Mouse (Mus musculus) heart, embryonic 16.5 days (tissue): ENCODE results near the gene Syn3. TPM values are rescaled to one million over a fixed set of nuclear protein-coding genes. Genes with fewer than 3 reads are reported as not detected.

Experiments
- ATAC-seq: fragments of 200-750 bp; cut with Nextera tagmentation; replicated peaks from 2 replicates; pipeline ENCODE4 v1.8.0; 2017; ENCODE audit warnings: moderate number of reproducible peaks; ENCODE audit not compliant: insufficient read depth, low FRiP score; ENCODE audit errors: extremely low read depth
- H3K27ac ChIP-seq: fragments of 300-500 bp; sonication (generic); 2 replicates; pipeline ENCODE4 v1.5.1; 2014; ENCODE audit warnings: mild to moderate bottlenecking, low read length, control low read depth, moderate library complexity
- H3K27me3 ChIP-seq: fragments of 300-500 bp; sonication (generic); 2 replicates; pipeline ENCODE4 v1.6.1; 2014; ENCODE audit warnings: low read length, mixed read lengths; ENCODE audit not compliant: control insufficient read depth, insufficient read depth
- H3K36me3 ChIP-seq: fragments of 300-500 bp; sonication (generic); 2 replicates; pipeline ENCODE4 v1.6.1; 2014; ENCODE audit not compliant: control insufficient read depth, insufficient read depth
- H3K4me1 ChIP-seq: fragments of 300-500 bp; sonication (generic); 2 replicates; pipeline ENCODE4 v1.6.1; 2014; ENCODE audit warnings: low read length, mixed read lengths; ENCODE audit not compliant: control insufficient read depth, insufficient read depth
- H3K4me2 ChIP-seq: fragments of 300-500 bp; sonication (generic); 2 replicates; pipeline ENCODE4 v1.6.1; 2014; ENCODE audit warnings: low read depth, mild to moderate bottlenecking, control low read depth, low read length
- H3K4me3 ChIP-seq: fragments of 300-500 bp; sonication (generic); 2 replicates; pipeline ENCODE4 v1.5.1; 2014; ENCODE audit warnings: mild to moderate bottlenecking, control low read depth, low read length
- H3K9ac ChIP-seq: fragments of 300-500 bp; sonication (generic); 2 replicates; pipeline ENCODE4 v1.6.1; 2014; ENCODE audit warnings: low read length, control low read depth
- H3K9me3 ChIP-seq: fragments of 300-500 bp; sonication (generic); replicated peaks from 2 replicates; pipeline ENCODE4 v1.6.1; 2016; ENCODE audit warnings: low read length; ENCODE audit not compliant: control insufficient read depth
- WGBS: fragments of 180-500 bp; shearing (Covaris S2); extraction: QIAGEN DNeasy Blood & Tissue Kit; methylation state at CpG from one replicate; pipeline ENCODE4 v1.1.7; 2014; 5-methylcytosine and 5-hydroxymethylcytosine counted together
- polyA plus RNA-seq: library from polyadenylated mRNA; unstranded; fragments of >200 nt; fragmentation: Nextera tagmentation; extraction: Ambion mirVana; gene quantifications from 2 replicates; pipeline ENCODE4 v1.2.1, GENCODE M21; 2015

The Syn3 gene
- polyA plus RNA-seq, 1 experiment from 2014 or later = 0.68 TPM

DNA sequence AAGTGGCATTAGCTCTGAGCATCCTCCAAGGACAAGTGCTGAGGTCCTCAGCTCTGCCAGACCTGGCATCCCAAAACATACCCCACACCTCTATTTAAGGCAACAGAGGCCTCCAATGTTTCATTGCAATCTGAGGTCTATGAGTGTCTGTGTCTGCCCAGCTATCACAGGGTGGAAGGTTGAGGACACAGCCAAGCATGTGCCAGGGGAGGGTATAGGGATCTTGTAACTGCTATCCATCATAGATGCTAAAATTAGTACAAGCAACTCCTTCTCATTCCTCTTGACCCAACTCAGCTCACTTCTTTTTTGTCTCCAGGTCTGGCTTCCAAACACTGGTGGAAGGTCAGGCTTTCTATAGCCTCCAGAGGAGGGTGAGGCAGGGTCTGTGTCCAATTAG, 127.1 kb downstream of the Syn3 start:
- no peaks in the 10 kb centered on the region for H3K27me3 ChIP-seq
- H3K9ac ChIP-seq = no peak overlapping the region
- peaks cover 29% of the 10 kb centered on the region for H3K4me1 ChIP-seq
- no peak overlapping the region for H3K4me3 ChIP-seq
- peak; percentile 80 for ATAC-seq
- no peak overlapping the region for H3K4me2 ChIP-seq
- peak overlapping the region; percentile 56 for H3K27ac ChIP-seq
- no peaks in the 10 kb centered on the region for H3K9me3 ChIP-seq
- H3K36me3 ChIP-seq = no peaks in the 10 kb centered on the region

DNA sequence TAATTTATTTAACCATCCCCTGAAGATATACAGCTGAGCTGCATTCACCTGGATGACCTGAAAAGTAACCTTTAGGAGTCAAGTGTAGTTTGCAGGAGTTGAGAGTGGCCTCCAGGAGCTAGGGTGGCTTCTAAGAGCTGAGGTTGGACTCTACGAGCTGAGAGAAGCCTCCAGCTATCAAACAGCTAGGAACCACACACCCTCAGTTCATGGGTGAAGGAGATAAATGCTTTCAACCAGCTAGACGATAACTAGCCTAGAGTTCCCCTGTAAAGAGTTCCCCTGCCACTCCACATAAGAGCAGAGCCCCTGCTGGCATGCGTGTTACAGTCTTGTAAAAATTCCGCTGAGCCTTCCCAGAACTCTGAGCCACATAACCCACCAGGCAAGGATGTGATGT, 129.3 kb downstream of the Syn3 start:
- Histone ChIP-seq H3K9ac (no peak overlapping the region), H3K4me3 (no peak overlapping the region), H3K27ac (peak overlapping the region; percentile 12), H3K4me2 (no peak overlapping the region), H3K27me3 (no peaks in the 10 kb centered on the region), H3K36me3 (no peaks in the 10 kb centered on the region), H3K4me1 (peaks cover 38% of the 10 kb centered on the region), H3K9me3 (no peaks in the 10 kb centered on the region)
- 38% methylated on average over 4 of the region's 4 CpGs for WGBS
- no peak for ATAC-seq

DNA sequence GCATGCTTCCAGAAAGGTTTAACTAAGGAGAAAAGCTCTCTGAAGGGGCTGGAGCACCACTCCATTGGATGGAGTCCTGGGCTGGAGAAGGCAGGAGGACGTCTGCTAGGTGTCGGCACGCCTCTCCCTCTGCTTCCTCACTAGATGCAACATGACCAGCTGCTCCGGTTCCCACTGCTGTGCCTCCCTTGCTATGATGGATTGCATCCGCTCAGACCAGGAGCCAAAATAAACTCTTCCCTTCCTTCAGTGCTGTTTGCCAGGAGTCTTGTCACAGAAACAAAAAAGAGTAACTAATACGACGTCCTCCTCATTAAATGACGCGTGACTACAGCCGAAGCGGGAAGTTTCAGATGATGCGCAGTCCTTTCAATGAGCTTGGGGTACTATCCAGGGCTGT, 129.9 kb downstream of the Syn3 start:
- peak; percentile 34; the same call in 1 of the 2 replicates for ATAC-seq
- H3K27ac ChIP-seq = no peak overlapping the region
- no peak overlapping the region for H3K4me2 ChIP-seq
- H3K4me3 ChIP-seq = no peak overlapping the region
- no peak overlapping the region for H3K9ac ChIP-seq
- WGBS = 59% methylated on average over 12 of the region's 12 CpGs
- H3K4me1 ChIP-seq = peaks cover 43% of the 10 kb centered on the region
- no peaks in the 10 kb centered on the region for H3K9me3 ChIP-seq
- H3K27me3 ChIP-seq = no peaks in the 10 kb centered on the region
- no peaks in the 10 kb centered on the region for H3K36me3 ChIP-seq

DNA sequence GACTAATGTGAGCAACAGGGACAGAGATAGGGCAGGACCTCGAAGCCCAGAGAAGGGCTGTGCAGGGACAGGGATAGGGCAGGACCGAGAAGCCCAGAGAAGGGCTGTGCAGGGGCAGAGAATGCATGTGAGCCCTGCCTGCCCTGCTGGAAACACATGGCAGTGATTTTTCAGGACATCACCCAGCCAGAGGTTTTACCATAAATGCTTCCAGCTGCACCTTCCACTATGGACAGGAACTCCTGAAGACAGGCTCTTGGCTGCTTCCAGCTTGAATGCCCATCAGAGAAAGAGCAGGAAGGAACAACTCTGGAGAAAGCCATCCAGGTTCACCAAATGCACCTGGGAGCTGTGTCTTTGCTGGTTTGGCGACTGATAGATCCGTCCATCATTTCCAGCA, 131.3 kb downstream of the Syn3 start:
- Histone ChIP-seq H3K27ac (no peak overlapping the region), H3K4me3 (no peak overlapping the region), H3K9ac (no peak overlapping the region), H3K4me1 (peaks cover 43% of the 10 kb centered on the region), H3K9me3 (no peaks in the 10 kb centered on the region), H3K36me3 (no peaks in the 10 kb centered on the region), H3K4me2 (no peak overlapping the region), H3K27me3 (no peaks in the 10 kb centered on the region)
- ATAC-seq = no peak
- 63% methylated on average over 4 of the region's 4 CpGs for WGBS

DNA sequence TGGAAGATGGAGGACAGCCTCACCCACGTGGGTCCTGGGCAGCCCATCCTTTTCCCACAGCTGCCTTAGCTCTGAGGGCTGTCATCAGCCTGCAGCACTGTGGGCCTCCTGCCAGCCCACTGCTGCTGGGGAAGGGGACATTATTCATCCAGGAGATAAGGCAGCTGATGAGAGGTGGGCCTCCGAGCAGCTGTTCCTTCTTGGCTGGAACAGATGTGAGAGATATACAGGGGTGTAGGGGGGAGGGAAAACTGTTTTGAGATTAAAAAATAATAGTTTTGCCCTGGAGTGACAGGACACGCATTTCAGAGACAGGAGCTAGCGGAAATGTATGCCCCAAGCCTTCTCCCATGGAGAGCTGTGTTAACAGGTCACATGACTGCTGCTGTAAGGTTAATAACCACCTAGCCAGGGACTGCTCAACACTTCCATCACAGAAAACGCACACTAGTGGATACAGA, 133.0 kb downstream of the Syn3 start:
- peak overlapping the region; percentile 61 for H3K27ac ChIP-seq
- no peak overlapping the region for H3K9ac ChIP-seq
- no peaks in the 10 kb centered on the region for H3K36me3 ChIP-seq
- H3K27me3 ChIP-seq = no peaks in the 10 kb centered on the region
- ATAC-seq = peak; percentile 93
- WGBS = 9% methylated on average over 5 of the region's 5 CpGs
- H3K4me1 ChIP-seq = peaks cover 35% of the 10 kb centered on the region
- no peak overlapping the region for H3K4me3 ChIP-seq
- no peaks in the 10 kb centered on the region for H3K9me3 ChIP-seq
- H3K4me2 ChIP-seq = peak overlapping the region; percentile 36; the same call in 1 of the 2 replicates

DNA sequence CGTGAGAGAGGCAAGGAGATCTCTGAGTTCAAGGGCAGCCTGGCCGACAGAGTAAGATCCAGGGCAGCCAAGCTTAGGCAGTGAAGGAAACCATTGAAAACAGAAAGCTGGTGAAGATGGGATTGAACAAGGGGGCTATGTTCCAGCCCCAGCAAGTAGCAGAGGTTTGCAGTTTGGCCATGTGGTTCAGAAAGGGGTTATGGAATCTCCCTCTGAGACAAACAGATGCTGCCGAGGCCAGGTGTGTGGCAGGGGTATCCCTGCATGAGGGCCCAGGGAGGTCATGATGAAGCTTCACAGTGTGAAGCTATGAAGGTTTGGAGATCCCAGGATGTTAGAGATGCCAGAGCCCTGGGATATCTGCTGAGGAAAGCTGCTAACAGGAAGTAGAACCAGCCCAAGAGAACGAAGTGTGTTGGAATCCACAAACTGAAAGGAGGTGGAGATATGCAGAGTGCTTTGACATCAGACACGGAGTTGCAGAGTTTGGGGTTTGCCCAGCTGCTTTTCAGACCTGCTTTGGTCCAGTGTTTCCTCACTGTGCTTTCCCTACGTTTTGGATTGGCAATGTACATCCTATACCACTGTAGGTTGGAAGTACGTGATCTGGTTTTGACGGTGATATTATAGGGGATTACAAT, 134.9 kb downstream of the Syn3 start:
- H3K27ac ChIP-seq = no peak overlapping the region
- no peaks in the 10 kb centered on the region for H3K9me3 ChIP-seq
- H3K4me3 ChIP-seq = no peak overlapping the region
- no peak for ATAC-seq
- peaks cover 28% of the 10 kb centered on the region for H3K4me1 ChIP-seq
- WGBS = 65% methylated on average over 8 of the region's 8 CpGs
- H3K9ac ChIP-seq = no peak overlapping the region
- no peaks in the 10 kb centered on the region for H3K27me3 ChIP-seq
- no peaks in the 10 kb centered on the region for H3K36me3 ChIP-seq
- H3K4me2 ChIP-seq = no peak overlapping the region

DNA sequence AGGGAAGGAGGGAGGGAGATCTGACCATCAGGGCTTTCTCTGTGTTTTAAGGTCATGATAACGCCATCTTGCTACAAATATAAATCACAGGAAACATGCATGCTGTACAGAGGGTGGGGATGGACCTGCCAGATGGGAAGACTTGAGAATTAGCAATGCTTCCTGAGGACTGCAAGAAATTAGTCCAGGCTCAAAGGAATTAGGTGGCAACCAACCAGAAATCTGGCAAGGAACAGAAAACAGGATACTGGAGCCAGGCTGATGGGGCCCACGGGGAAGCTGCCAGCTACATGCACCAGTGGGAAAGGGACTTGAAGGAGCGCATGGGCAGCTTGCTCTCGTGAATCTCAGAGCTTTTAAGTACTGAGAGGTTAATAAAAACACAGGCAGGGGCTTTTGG, 139.0 kb downstream of the Syn3 start:
- no peak overlapping the region for H3K4me2 ChIP-seq
- H3K36me3 ChIP-seq = no peaks in the 10 kb centered on the region
- peaks cover 11% of the 10 kb centered on the region; the same call in 1 of the 2 replicates for H3K4me1 ChIP-seq
- ATAC-seq = no peak; the same call in 1 of the 2 replicates
- H3K9me3 ChIP-seq = no peaks in the 10 kb centered on the region
- no peak overlapping the region for H3K9ac ChIP-seq
- no peaks in the 10 kb centered on the region for H3K27me3 ChIP-seq
- 0 out of 2 replicates have a peak overlapping the region, but pooled peaks have one; percentile 22 for H3K27ac ChIP-seq
- WGBS = 55% methylated on average over 4 of the region's 4 CpGs
- H3K4me3 ChIP-seq = no peak overlapping the region

DNA sequence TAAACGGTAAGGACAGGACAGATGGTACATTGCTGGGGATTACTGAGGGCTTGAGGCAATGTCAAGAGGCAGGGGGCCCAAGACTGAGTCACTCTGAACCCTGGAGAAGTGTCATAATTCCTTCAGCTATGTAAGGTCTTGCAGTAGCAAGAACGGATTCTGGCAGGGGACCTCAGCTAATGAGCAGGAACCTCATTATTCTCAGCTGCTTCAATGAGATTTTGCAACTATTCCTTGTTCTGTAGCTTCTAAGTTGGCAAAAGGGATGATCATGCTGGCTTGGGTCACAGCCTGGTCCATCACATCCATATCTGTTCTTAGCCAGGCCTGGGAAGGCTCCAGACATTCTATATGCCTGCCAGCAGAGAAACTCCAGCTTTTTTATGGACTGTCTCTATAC, 139.5 kb downstream of the Syn3 start:
- H3K36me3 ChIP-seq = no peaks in the 10 kb centered on the region
- H3K4me3 ChIP-seq = no peak overlapping the region
- no peaks in the 10 kb centered on the region for H3K9me3 ChIP-seq
- no peak for ATAC-seq
- no peak overlapping the region for H3K9ac ChIP-seq
- H3K27me3 ChIP-seq = no peaks in the 10 kb centered on the region
- H3K4me1 ChIP-seq = peaks cover 9% of the 10 kb centered on the region; the same call in 1 of the 2 replicates
- H3K4me2 ChIP-seq = no peak overlapping the region
- 67% methylated on average over 2 of the region's 2 CpGs for WGBS
- 0 out of 2 replicates have a peak overlapping the region, but pooled peaks have one; percentile 22 for H3K27ac ChIP-seq

DNA sequence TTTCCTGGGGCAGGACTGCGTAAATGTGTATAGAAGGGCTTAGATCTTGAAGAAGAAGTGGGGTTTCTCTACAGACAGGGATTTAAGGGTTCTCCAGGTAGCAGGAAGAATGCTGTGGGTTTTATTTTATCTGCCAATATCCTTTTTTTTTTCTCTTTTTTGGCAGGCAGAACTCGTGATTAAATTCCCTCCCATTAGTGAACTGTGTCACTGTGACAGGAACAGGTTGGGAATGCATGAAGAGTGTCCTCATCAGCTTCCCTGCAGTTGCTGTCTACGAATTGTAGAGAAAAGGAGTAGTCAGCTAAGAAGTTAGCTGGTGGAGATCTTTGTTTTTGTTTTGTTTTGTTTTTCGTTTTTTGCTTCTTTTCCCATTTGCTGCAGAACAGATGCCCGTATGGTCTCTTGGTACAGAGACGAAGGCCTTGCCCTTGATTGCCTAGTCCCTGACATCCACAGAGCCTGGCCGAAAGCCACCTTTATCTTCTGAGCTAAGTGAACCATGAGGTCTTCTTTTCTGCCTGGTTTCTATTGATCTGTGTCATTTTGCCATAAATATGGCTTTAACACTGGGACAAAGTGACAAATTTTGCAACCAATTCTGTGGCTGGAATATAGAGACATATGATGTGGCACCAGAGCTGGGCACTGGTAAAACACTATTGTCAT, 140.3 kb downstream of the Syn3 start:
- Histone ChIP-seq H3K27ac (no peak overlapping the region), H3K4me1 (peaks cover 5% of the 10 kb centered on the region; the same call in 1 of the 2 replicates), H3K9me3 (no peaks in the 10 kb centered on the region), H3K9ac (no peak overlapping the region), H3K4me3 (no peak overlapping the region), H3K27me3 (no peaks in the 10 kb centered on the region), H3K36me3 (no peaks in the 10 kb centered on the region), H3K4me2 (no peak overlapping the region)
- no peak for ATAC-seq
- WGBS = 78% methylated on average over 7 of the region's 7 CpGs
